In genomic region chr19:41039110-41039509, GRCm38 (mm10) we compare ENCODE assay signal across 17 mouse cellular contexts. TPM values are rescaled to one million over a fixed set of nuclear protein-coding genes. Genes with fewer than 3 reads are reported as not detected.
DNase-seq lines count a peak whose midpoint lies in the region; ATAC-seq lines count a peak whose summit lies in the region.
"Had no signal": no experiment of that assay in that cellular context is flagged by ENCODE, and none has a peak within 500 bp of the region (broad histone marks: within the 10 kb centered on the region; RNA-seq: fewer than 3 reads in every experiment).

No protein-coding gene starts in this region.

- peak; percentile 89 to 90 for ATAC-seq in hematopoietic stem cell, adult 5-6 weeks (replicated peaks in 1 of 2; ENCODE audit: insufficient read depth in 1 of 2, low FRiP score in 2 of 2, low TSS enrichment in 1 of 2, low read depth in 1 of 2, poor library complexity in 2 of 2, severe bottlenecking in 2 of 2)
- ATAC-seq: inflammation-experienced regulatory T-cells, adult 6 months; Patski had no signal

- H3K36me3 ChIP-seq in splenic B cell, adult 2 months (ENCODE audit: control insufficient read depth, insufficient read depth, low read length, poor library complexity, severe bottlenecking): no peaks in the 10 kb centered on the region
- H3K36me3 ChIP-seq: embryonic facial prominence, embryonic 13.5 days; heart, embryonic 13.5 days; hindbrain, embryonic 10.5 days; limb, embryonic 15.5 days had no signal

- H3K27me3 ChIP-seq in splenic B cell, adult 2 months (ENCODE audit: control insufficient read depth, insufficient read depth, low read length, poor library complexity, severe bottlenecking): no peaks in the 10 kb centered on the region
- H3K27me3 ChIP-seq: embryonic facial prominence, embryonic 13.5 days; heart, embryonic 13.5 days; limb, embryonic 15.5 days had no signal

- DNase-seq in spleen, adult 18-20 months: peak; percentile 21 to 27
- no peak for DNase-seq in spleen, postnatal 4 days (ENCODE audit: low spot score in 2 of 2)
- DNase-seq in splenic B cell, adult 2 months (ENCODE audit: low read depth, low spot score): peak; percentile 43
- no peak for DNase-seq in adrenal gland, postnatal 14 days
- no peak for DNase-seq in lung, postnatal 25 days (ENCODE audit: low spot score)
- no peak for DNase-seq in retina, postnatal 1 day
- DNase-seq in lung, postnatal 36 days: no peak
- DNase-seq: cerebellum, adult 11 months; gastrocnemius, postnatal 36 days; lung, embryonic 14.5 days had no signal

RNA-seq across cellular contexts. Expression of gene Dntt, which starts 10.0 kb away (rescaled TPM):
- 467 and 604 TPM in 2 replicates for total RNA-seq in hematopoietic stem cell, adult 5-6 weeks (2017)
- total RNA-seq in adrenal gland, postnatal 14 days (2021): 0.89 TPM in 1 of 2 replicates, not detected in the other

RNA-seq across cellular contexts. Expression of gene Opalin, which starts 37.8 kb away (rescaled TPM):
- not detected in 2 replicates for total RNA-seq in hematopoietic stem cell, adult 5-6 weeks (2017)
- total RNA-seq in adrenal gland, postnatal 14 days (2021): not detected in 2 replicates
- total RNA-seq: gastrocnemius, postnatal 36 days had no signal

RNA-seq across cellular contexts. Expression of gene Blnk, which starts 44.8 kb away (rescaled TPM):
- total RNA-seq in hematopoietic stem cell, adult 5-6 weeks (2017): 3.5 and 4.1 TPM in 2 replicates
- total RNA-seq in adrenal gland, postnatal 14 days (2021): 1.7 and 4.8 TPM in 2 replicates

Comparison
In these comparisons a context has a peak if more than half of its experiments do, and no peak if none do; other contexts are left out.
1. DNase-seq: peak in spleen, adult 18-20 months (2 of 2) and splenic B cell, adult 2 months (single experiment); none in spleen, postnatal 4 days (0 of 2), adrenal gland, postnatal 14 days (single experiment), lung, postnatal 25 days (single experiment), retina, postnatal 1 day (single experiment) and lung, postnatal 36 days (single experiment).
2. RNA of gene Dntt, which starts 10.0 kb away (total RNA-seq): 467 to 604 TPM in hematopoietic stem cell, adult 5-6 weeks; 0.89 TPM in adrenal gland, postnatal 14 days; every median in the first group is over 100 times any median in the second.